Comparison of ENCODE assay signal across 16 mouse cellular contexts in the genomic region with DNA sequence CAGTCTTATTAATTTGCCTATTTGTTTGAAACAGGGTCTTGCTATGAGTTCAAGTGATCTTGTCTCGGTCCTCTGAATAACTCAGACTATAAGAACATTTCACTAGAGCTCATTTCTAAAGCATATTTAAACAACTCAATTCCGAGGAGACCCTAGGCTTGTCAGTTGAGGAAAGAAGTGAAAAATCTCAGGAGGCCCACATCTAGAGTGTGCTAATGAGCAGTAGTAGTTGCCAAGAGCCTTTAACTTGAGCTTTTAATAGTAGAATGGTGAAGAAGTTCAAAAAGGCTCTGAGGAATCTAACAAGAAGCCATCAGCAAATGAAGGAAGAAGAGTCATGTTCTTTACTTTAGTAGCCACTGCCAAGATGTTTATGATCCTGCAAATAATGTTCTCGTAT.
"Had no signal": no experiment of that assay in that cellular context is flagged by ENCODE, and none has a peak within 500 bp of the region (broad histone marks: within the 10 kb centered on the region; RNA-seq: fewer than 3 reads in every experiment).

Gene Olfr764-ps1, minus strand, starts transcription at position 101 of the 400 bp plus-strand sequence.

- DNase-seq: heart, postnatal 10 days; heart, postnatal 14 days; heart, postnatal 36 days; heart, postnatal 4 days; kidney, adult 11 months; kidney, adult 18-20 months; kidney, adult 2 months; kidney, adult 8-10 months; kidney, adult 9 months; kidney, postnatal 10 days; kidney, postnatal 14 days; kidney, postnatal 25 days; kidney, postnatal 36 days; kidney, postnatal 4 days; layer of hippocampus, adult 9-11 months; layer of hippocampus, postnatal 36 days had no signal
